Mouse (Mus musculus) spleen, adult 2 months (tissue): Measurements from ENCODE around the gene Cd84.

ENCODE experiments used
- CTCF ChIP-seq: fragments of 200-500 bp; IDR thresholded peaks from 2 replicates; pipeline ENCODE4 v1.5.1; 2011; ENCODE audit warnings: mild to moderate bottlenecking, inconsistent platforms; ENCODE audit not compliant: insufficient read depth, insufficient read length, insufficient replicate concordance; ENCODE audit errors: extremely low read depth
- POLR2A ChIP-seq: fragments of 200-500 bp; IDR thresholded peaks from 2 replicates; pipeline ENCODE4 v1.6.1; 2011; ENCODE audit warnings: low read depth, low read length, inconsistent platforms

- TF ChIP-seq POLR2A, result peak; percentile 11; the same call in 1 of the 2 replicates
- no peak for TF ChIP-seq CTCF
Observed at GRCm38 (mm10) chr1:171840450-171841023, 1.0 kb downstream of the Cd84 start.
